8 mouse cellular contexts compared by ENCODE assay signal in the genomic region with DNA sequence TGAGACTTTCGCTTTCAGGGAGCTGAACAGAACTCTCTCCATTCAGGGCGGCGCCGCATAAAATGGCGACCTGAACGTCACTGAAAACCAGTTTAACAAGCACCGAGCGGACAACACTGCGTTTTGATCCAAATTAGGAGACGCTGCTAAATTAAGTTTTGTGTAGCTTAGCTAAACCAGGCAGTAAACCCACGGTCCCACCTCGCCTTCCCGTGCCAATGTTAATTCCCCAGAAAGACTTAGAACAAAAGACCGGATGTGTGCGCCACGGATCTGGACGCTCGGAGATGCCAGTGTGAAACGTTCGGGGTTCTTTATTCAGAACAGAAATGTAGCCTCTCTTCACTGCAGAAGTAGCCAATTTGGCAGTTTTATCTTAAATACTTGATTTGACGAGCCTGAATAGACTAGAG. TPM values are rescaled to one million over a fixed set of nuclear protein-coding genes. Genes with fewer than 3 reads are reported as not detected.
A peak's percentile ranks its signal among the peaks of the same experiment; 100 is the strongest.
DNase-seq lines count a peak whose midpoint lies in the region; ATAC-seq and TF ChIP-seq lines count a peak whose summit lies in the region.

No protein-coding gene starts in this region.

- no peaks in the 10 kb centered on the region for H3K27me3 ChIP-seq in C2C12 (ENCODE audit: control insufficient read depth, insufficient read depth, insufficient read length)
- H3K27me3 ChIP-seq in forebrain, embryonic 14.5 days (replicated peaks; ENCODE audit: control insufficient read depth, insufficient read depth, low read length) = no peaks in the 10 kb centered on the region
- no peaks in the 10 kb centered on the region for H3K27me3 ChIP-seq in lung, postnatal 0 days (replicated peaks; ENCODE audit: insufficient read depth, low read length)

- H3K9ac ChIP-seq in forebrain, embryonic 14.5 days (ENCODE audit: low read length) = peak overlapping the region; percentile 72
- H3K9ac ChIP-seq in lung, postnatal 0 days (replicated peaks; ENCODE audit: low read depth) = peak overlapping the region; percentile 58

- peak overlapping the region; percentile 93 for H3K4me2 ChIP-seq in forebrain, embryonic 14.5 days (ENCODE audit: low read length)
- H3K4me2 ChIP-seq in lung, postnatal 0 days (replicated peaks; ENCODE audit: low read depth, low read length) = peak overlapping the region; percentile 62

- no peak for TF ChIP-seq CTCF in C2C12 (IDR thresholded peaks at IDR 0.05; ENCODE audit: control insufficient read depth, insufficient read depth, insufficient read length)
- no peak for TF ChIP-seq CTCF in lung, postnatal 0 days (IDR thresholded peaks at IDR 0.05)

- DNase-seq in adrenal gland, postnatal 10 days = peak; percentile 76
- DNase-seq in forebrain, embryonic 14.5 days (ENCODE audit: low spot score) = peak; percentile 84
- DNase-seq in heart, postnatal 25 days (ENCODE audit: low spot score) = peak; percentile 50
- peak; percentile 63 to 66 for DNase-seq in layer of hippocampus, adult 8-10 months (ENCODE audit: low spot score in 2 of 2)
- peak; percentile 88 for DNase-seq in lung, postnatal 0 days (ENCODE audit: low spot score)
- DNase-seq in ovary, postnatal 36 days (ENCODE audit: low spot score) = peak; percentile 66
- peak; percentile 57 to 67 for DNase-seq in thymus, postnatal 10 days (ENCODE audit: low spot score in 2 of 2)

- peak overlapping the region; percentile 27 for H3K4me3 ChIP-seq in C2C12 (ENCODE audit: insufficient read depth, poor library complexity, severe bottlenecking)
- peak overlapping the region; percentile 42 for H3K4me3 ChIP-seq in forebrain, embryonic 14.5 days (ENCODE audit: low read depth, low read length)
- H3K4me3 ChIP-seq in lung, postnatal 0 days (ENCODE audit: low read depth, low read length) = peak overlapping the region; percentile 52

- intact Hi-C loops in heart, postnatal 25 days (cut with DNase I) = loop anchor here (1.0 to 5.0 kb wide), 3 partner anchors 36 to 1828 kb away; a partner anchor contains a TSS

- peaks cover 28% of the 10 kb centered on the region for H3K4me1 ChIP-seq in forebrain, embryonic 14.5 days (ENCODE audit: control insufficient read depth, insufficient read depth, low read length)
- H3K4me1 ChIP-seq in lung, postnatal 0 days (ENCODE audit: insufficient read depth, low read depth, low read length) = peaks cover 10% of the 10 kb centered on the region

- H3ac ChIP-seq in C2C12 (ENCODE audit: control insufficient read depth, insufficient read length, low read depth) = peak overlapping the region; percentile 82

- WGBS in forebrain, embryonic 14.5 days = under 1% methylated on average over 21 of the region's 21 CpGs
- WGBS in lung, postnatal 0 days = under 1% methylated on average over 21 of the region's 21 CpGs

- H3K27ac ChIP-seq in forebrain, embryonic 14.5 days (ENCODE audit: low read depth, low read length) = peak overlapping the region; percentile 96
- peak overlapping the region; percentile 97 for H3K27ac ChIP-seq in lung, postnatal 0 days (ENCODE audit: low read length)

- H3K79me2 ChIP-seq in C2C12 (ENCODE audit: control insufficient read depth, insufficient read depth) = no peaks in the 10 kb centered on the region

- no peaks in the 10 kb centered on the region for H3K9me3 ChIP-seq in forebrain, embryonic 14.5 days (replicated peaks; ENCODE audit: control insufficient read depth, low read length)
- no peaks in the 10 kb centered on the region for H3K9me3 ChIP-seq in lung, postnatal 0 days (ENCODE audit: low read length)

- no peak for TF ChIP-seq EP300 in lung, postnatal 0 days (IDR thresholded peaks at IDR 0.05)

- H3K36me3 ChIP-seq in C2C12 (ENCODE audit: control insufficient read depth, insufficient read depth) = no peaks in the 10 kb centered on the region
- no peaks in the 10 kb centered on the region for H3K36me3 ChIP-seq in forebrain, embryonic 14.5 days (ENCODE audit: control insufficient read depth, insufficient read depth, low read length)
- no peaks in the 10 kb centered on the region for H3K36me3 ChIP-seq in lung, postnatal 0 days (ENCODE audit: insufficient read depth, low read length)

- no peaks in the 10 kb centered on the region for H3K79me3 ChIP-seq in C2C12 (ENCODE audit: low read depth)

- ATAC-seq in forebrain, embryonic 14.5 days = 0 out of 2 replicates have a peak, but pooled peaks have one; percentile 21
- ATAC-seq in lung, postnatal 0 days = peak; percentile 29

TF ChIP-seq in C2C12, 6 proteins besides CTCF, POLR2A, EP300 and RAD21:
- TF ChIP-seq CEBPB (IDR thresholded peaks at IDR 0.05; ENCODE audit: low read depth) = no peak
- no peak for TF ChIP-seq MAX (IDR thresholded peaks at IDR 0.05)
- TF ChIP-seq MYOG (IDR thresholded peaks at IDR 0.05; ENCODE audit: control insufficient read depth, extremely low read depth, insufficient read length) = no peak
- no peak for TF ChIP-seq FOSL1 (IDR thresholded peaks at IDR 0.05; ENCODE audit: insufficient read depth, low read length, poor library complexity, severe bottlenecking)
- TF ChIP-seq MYOD1 (IDR thresholded peaks at IDR 0.05; ENCODE audit: control insufficient read depth, insufficient read length, low read depth) = no peak
- TF ChIP-seq USF1 (IDR thresholded peaks at IDR 0.05; ENCODE audit: low read depth) = no peak

RNA-seq across cellular contexts. Expression of a gene that starts 3.6 kb away (rescaled TPM):
- 2.8 TPM for polyA plus RNA-seq in C2C12 (2012; fragmentation: generic; extraction: Trizol)
- total RNA-seq in adrenal gland, postnatal 10 days (2021) = 100 to 1,000 TPM; 294 to 310 TPM
- polyA plus RNA-seq in forebrain, embryonic 14.5 days (2014; fragmentation: Nextera tagmentation; extraction: Ambion mirVana) = 61.0 and 106 TPM in 2 replicates
- total RNA-seq in heart, postnatal 25 days (2021) = 10 to 100 TPM; 54.4 to 63.1 TPM
- total RNA-seq in layer of hippocampus, adult 8-10 months (2022) = 100 to 1,000 TPM; 106 to 128 (median 119) TPM
- polyA plus RNA-seq in lung, postnatal 0 days (2015; fragmentation: Nextera tagmentation; extraction: Ambion mirVana) = 31.4 and 36.9 TPM in 2 replicates

RNA-seq across cellular contexts. Expression of a gene that starts 9.5 kb away (rescaled TPM):
- 1.9 TPM for polyA plus RNA-seq in C2C12 (2012; fragmentation: generic; extraction: Trizol)
- total RNA-seq in adrenal gland, postnatal 10 days (2021) = 10 to 100 TPM; 38.0 to 43.5 TPM
- 5.8 and 5.9 TPM in 2 replicates for polyA plus RNA-seq in forebrain, embryonic 14.5 days (2014; fragmentation: Nextera tagmentation; extraction: Ambion mirVana)
- total RNA-seq in heart, postnatal 25 days (2021) = 1 to 10 TPM; 3.4 to 3.6 TPM
- total RNA-seq in layer of hippocampus, adult 8-10 months (2022) = 10 to 100 TPM in 2 of 4 experiments, 1 to 10 TPM in 2; 8.2 to 11.5 (median 10.5) TPM
- polyA plus RNA-seq in lung, postnatal 0 days (2015; fragmentation: Nextera tagmentation; extraction: Ambion mirVana) = 0.62 and 1.3 TPM in 2 replicates

RNA-seq across cellular contexts. Expression of a gene that starts 10.9 kb away (rescaled TPM):
- 0.73 TPM for polyA plus RNA-seq in C2C12 (2012; fragmentation: generic; extraction: Trizol)
- total RNA-seq in adrenal gland, postnatal 10 days (2021) = 10 to 100 TPM; 47.4 to 49.2 TPM
- polyA plus RNA-seq in forebrain, embryonic 14.5 days (2014; fragmentation: Nextera tagmentation; extraction: Ambion mirVana) = 2.2 and 3.2 TPM in 2 replicates
- total RNA-seq in heart, postnatal 25 days (2021) = 1 to 10 TPM; 2.4 to 4.8 TPM
- 10 to 100 TPM in 1 of 4 experiments, 1 to 10 TPM in 3; 3.0 to 11.0 (median 5.7) TPM for total RNA-seq in layer of hippocampus, adult 8-10 months (2022)
- polyA plus RNA-seq in lung, postnatal 0 days (2015; fragmentation: Nextera tagmentation; extraction: Ambion mirVana) = 0.49 and 0.57 TPM in 2 replicates

RNA-seq across cellular contexts. Expression of a gene that starts 11.0 kb away (rescaled TPM):
- 4.5 TPM for polyA plus RNA-seq in C2C12 (2012; fragmentation: generic; extraction: Trizol)
- total RNA-seq in adrenal gland, postnatal 10 days (2021) = 100 to 1,000 TPM; 168 to 215 TPM
- 1.2 and 3.9 TPM in 2 replicates for polyA plus RNA-seq in forebrain, embryonic 14.5 days (2014; fragmentation: Nextera tagmentation; extraction: Ambion mirVana)
- total RNA-seq in heart, postnatal 25 days (2021) = 10 to 100 TPM; 16.8 to 17.6 TPM
- total RNA-seq in layer of hippocampus, adult 8-10 months (2022) = 10 to 100 TPM; 19.2 to 30.0 (median 24.4) TPM
- 0.48 and 0.87 TPM in 2 replicates for polyA plus RNA-seq in lung, postnatal 0 days (2015; fragmentation: Nextera tagmentation; extraction: Ambion mirVana)

RNA-seq across cellular contexts. Expression of a gene that starts 13.8 kb away (rescaled TPM):
- polyA plus RNA-seq in C2C12 (2012; fragmentation: generic; extraction: Trizol) = 9.9 TPM
- total RNA-seq in adrenal gland, postnatal 10 days (2021) = 100 to 1,000 TPM; 395 to 462 TPM
- 2.3 and 4.3 TPM in 2 replicates for polyA plus RNA-seq in forebrain, embryonic 14.5 days (2014; fragmentation: Nextera tagmentation; extraction: Ambion mirVana)
- 10 to 100 TPM; 28.4 to 48.1 TPM for total RNA-seq in heart, postnatal 25 days (2021)
- 10 to 100 TPM; 57.3 to 67.6 (median 60.8) TPM for total RNA-seq in layer of hippocampus, adult 8-10 months (2022)
- polyA plus RNA-seq in lung, postnatal 0 days (2015; fragmentation: Nextera tagmentation; extraction: Ambion mirVana) = 1.3 and 1.9 TPM in 2 replicates

Comparison
In these comparisons a context has a peak if more than half of its experiments do, and no peak if none do; other contexts are left out.
1. Peak in every context shown above with its lines: DNase-seq, ATAC-seq, H3K4me3 ChIP-seq and H3K27ac ChIP-seq.
2. RNA of a gene that starts 10.9 kb away (total RNA-seq): 47.4 to 49.2 TPM in adrenal gland, postnatal 10 days; 3.0 to 11.0 TPM in layer of hippocampus, adult 8-10 months and 2.4 to 4.8 TPM in heart, postnatal 25 days; every median in the first group is over 4 times any median in the second.